Mouse (Mus musculus): ENCODE results near the gene H2-Q10.
"Not testable (repeated sequence)": the region's sequence is repeated elsewhere in the genome, so short reads cannot be mapped to it uniquely, and the experiment has no call there.

DNA sequence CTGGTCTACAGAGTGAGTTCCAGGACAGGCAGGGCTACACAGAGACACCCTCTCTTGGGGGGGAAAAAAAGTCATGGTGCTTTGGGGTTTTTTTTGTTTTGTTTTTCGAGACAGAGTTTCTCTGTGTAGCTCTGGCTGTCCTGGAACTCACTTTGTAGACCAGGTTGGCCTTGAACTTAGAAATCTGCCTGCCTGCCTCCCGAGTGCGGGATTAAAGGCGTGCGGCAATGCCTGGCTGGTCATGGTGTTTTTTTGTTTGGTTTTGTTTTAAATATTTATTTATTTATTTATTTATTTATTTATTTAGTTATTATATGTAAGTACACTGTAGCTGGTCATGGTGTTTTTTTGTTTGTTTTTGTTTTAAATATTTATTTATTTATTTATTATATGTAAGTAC is 47.5 kb upstream of the H2-Q10 start:
- not testable (repeated sequence) for TF ChIP-seq POLR2A (IDR thresholded peaks at IDR 0.05; ENCODE audit: insufficient read depth, low read length); EP300 (IDR thresholded peaks at IDR 0.05; ENCODE audit: insufficient read depth, low read depth, low read length)

Measured in ES-Bruce4 (cell line).